Mouse (Mus musculus) granulocyte monocyte progenitor cell, adult 5-6 weeks (primary cell): ENCODE measurements around the gene Scrn3. TPM values are rescaled to one million over a fixed set of nuclear protein-coding genes. Genes with fewer than 3 reads are reported as not detected.
A peak's percentile ranks its signal among the peaks of the same experiment; 100 is the strongest.

Experiments
- ATAC-seq: replicated peaks from 2 replicates; pipeline ENCODE4 v1.8.0; 2016; ENCODE audit warnings: mild to moderate bottlenecking, moderate TSS enrichment, inconsistent platforms; ENCODE audit not compliant: poor library complexity, severe bottlenecking
- total RNA-seq, 2 experiments: library from RNA; stranded (forward) in 1 of 2; stranded (reverse) in 1 of 2; fragments of 200-712, 200-1000 nt in 1 of 2; fragments of >200 nt in 1 of 2; fragmentation: Nextera tagmentation in 1 of 2; gene quantifications; 2 replicates each; pipeline ENCODE4 v1.2.3; 2014 to 2017

Gene Scrn3
- total RNA-seq, 2 experiments from 2014 or later = 5.5 to 9.0 TPM

- no peak for ATAC-seq
Measured at GRCm38 (mm10) chr2:73304506-73304905, 7.9 kb upstream of the Scrn3 start.

GRCm38 (mm10) chr2:73306006-73306405, 6.4 kb upstream of the Scrn3 start:
- no peak for ATAC-seq

GRCm38 (mm10) chr2:73313117-73313501, 708 bp downstream of the Scrn3 start:
- ATAC-seq = no peak

- no peak for ATAC-seq
Measured at GRCm38 (mm10) chr2:73314311-73314710, 1.9 kb downstream of the Scrn3 start.

GRCm38 (mm10) chr2:73317426-73317825, 5.0 kb downstream of the Scrn3 start:
- no peak for ATAC-seq

- no peak for ATAC-seq
Measured at GRCm38 (mm10) chr2:73319218-73319617, 6.8 kb downstream of the Scrn3 start.

GRCm38 (mm10) chr2:73322991-73323390, 10.6 kb downstream of the Scrn3 start:
- ATAC-seq = no peak

GRCm38 (mm10) chr2:73325871-73326270, 13.5 kb downstream of the Scrn3 start:
- ATAC-seq = no peak

- no peak for ATAC-seq
Measured at GRCm38 (mm10) chr2:73335949-73336348, 23.5 kb downstream of the Scrn3 start.

- ATAC-seq = peak; percentile 81
Measured at GRCm38 (mm10) chr2:73338415-73338814, 26.0 kb downstream of the Scrn3 start.

GRCm38 (mm10) chr2:73343701-73344100, 31.3 kb downstream of the Scrn3 start:
- no peak for ATAC-seq

- no peak for ATAC-seq
Measured at GRCm38 (mm10) chr2:73345204-73345603, 32.8 kb downstream of the Scrn3 start.

GRCm38 (mm10) chr2:73346345-73347086, 34.1 kb downstream of the Scrn3 start:
- ATAC-seq = no peak

GRCm38 (mm10) chr2:73347136-73347535, 34.7 kb downstream of the Scrn3 start:
- ATAC-seq = no peak

GRCm38 (mm10) chr2:73347766-73348165, 35.4 kb downstream of the Scrn3 start:
- ATAC-seq = no peak

- no peak for ATAC-seq
Measured at GRCm38 (mm10) chr2:73348221-73348620, 35.8 kb downstream of the Scrn3 start.

- no peak for ATAC-seq
Measured at GRCm38 (mm10) chr2:73351496-73351895, 39.1 kb downstream of the Scrn3 start.

- no peak for ATAC-seq
Measured at GRCm38 (mm10) chr2:73351927-73352374, 39.5 kb downstream of the Scrn3 start.

GRCm38 (mm10) chr2:73357004-73357403, 44.6 kb downstream of the Scrn3 start:
- no peak for ATAC-seq

- ATAC-seq = no peak
Measured at GRCm38 (mm10) chr2:73359941-73360340, 47.5 kb downstream of the Scrn3 start.

- ATAC-seq = no peak
Measured at GRCm38 (mm10) chr2:73360536-73360935, 48.1 kb downstream of the Scrn3 start.

- no peak for ATAC-seq
Measured at GRCm38 (mm10) chr2:73363448-73363847, 51.0 kb downstream of the Scrn3 start.
